Mouse (Mus musculus): Measurements from ENCODE around the gene B4galt3.

DNA sequence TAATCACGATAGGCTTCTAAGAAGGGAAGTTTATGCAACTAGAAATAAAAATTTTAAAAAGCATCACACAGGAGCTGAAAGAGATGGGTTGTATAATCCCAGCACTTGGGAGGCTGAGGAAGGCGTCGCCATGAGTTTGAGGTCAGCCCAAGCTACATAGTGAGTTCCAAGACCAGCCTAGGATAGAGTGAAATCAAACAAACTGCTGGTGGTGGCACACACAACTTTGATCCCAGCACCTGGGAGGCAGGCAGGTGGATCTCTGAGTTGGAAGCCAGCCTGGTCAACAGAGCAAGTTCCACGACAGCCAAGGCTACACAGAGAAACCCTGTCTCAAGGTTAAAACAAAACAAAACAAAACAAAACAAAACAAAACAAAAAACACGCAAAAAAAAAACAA lies 37.8 kb upstream of the B4galt3 start:
- TF ChIP-seq CTCF (IDR thresholded peaks at IDR 0.05; ENCODE audit: low read depth) (no peak), EP300 (optimal IDR thresholded peaks at IDR 0.05) (no peak)

Data from stomach, postnatal 0 days (tissue).